Mouse (Mus musculus) midbrain, embryonic 16.5 days (tissue): ENCODE data around the gene Tmprss6. TPM values are rescaled to one million over a fixed set of nuclear protein-coding genes. Genes with fewer than 3 reads are reported as not detected.
A peak's percentile ranks its signal among the peaks of the same experiment; 100 is the strongest.

Source experiments
- ATAC-seq: fragments of 200-750 bp; cut with Nextera tagmentation; 2 replicates; pipeline ENCODE4 v1.8.0; 2017; ENCODE audit warnings: moderate TSS enrichment
- H3K27ac ChIP-seq: fragments of 300-500 bp; sonication (generic); 2 replicates; pipeline ENCODE4 v1.5.1; 2014; ENCODE audit warnings: mild to moderate bottlenecking, low read length, mixed read lengths
- H3K27me3 ChIP-seq: fragments of 300-500 bp; sonication (generic); 2 replicates; pipeline ENCODE4 v1.6.1; 2014; ENCODE audit warnings: low read depth, low read length, mixed read lengths; ENCODE audit not compliant: control insufficient read depth, insufficient read depth
- H3K36me3 ChIP-seq: fragments of 300-500 bp; sonication (generic); 2 replicates; pipeline ENCODE4 v1.6.1; 2014; ENCODE audit warnings: mild to moderate bottlenecking, low read length, moderate library complexity, mixed read lengths; ENCODE audit not compliant: control insufficient read depth, insufficient read depth
- H3K4me1 ChIP-seq: fragments of 300-500 bp; sonication (generic); 2 replicates; pipeline ENCODE4 v1.6.1; 2014; ENCODE audit warnings: mild to moderate bottlenecking, low read length, mixed read lengths; ENCODE audit not compliant: control insufficient read depth, insufficient read depth
- H3K4me2 ChIP-seq: fragments of 300-500 bp; sonication (generic); 2 replicates; pipeline ENCODE4 v1.6.1; 2014; ENCODE audit warnings: mild to moderate bottlenecking, low read length, mixed read lengths
- H3K4me3 ChIP-seq: fragments of 300-500 bp; sonication (generic); 2 replicates; pipeline ENCODE4 v1.5.1; 2014; ENCODE audit warnings: low read depth, mild to moderate bottlenecking, low read length, moderate library complexity, mixed read lengths
- H3K9ac ChIP-seq: fragments of 300-500 bp; sonication (generic); 2 replicates; pipeline ENCODE4 v1.6.1; 2014; ENCODE audit warnings: low read depth, low read length, mixed read lengths
- H3K9me3 ChIP-seq: fragments of 300-500 bp; sonication (generic); replicated peaks from 2 replicates; pipeline ENCODE4 v1.6.1; 2014; ENCODE audit warnings: mild to moderate bottlenecking, low read length, mixed read lengths; ENCODE audit not compliant: control insufficient read depth, poor library complexity, severe bottlenecking
- WGBS: fragments of 180-500 bp; shearing (Covaris S2); extraction: QIAGEN DNeasy Blood & Tissue Kit; methylation state at CpG from one replicate; pipeline ENCODE4 v1.1.7; 2014; 5-methylcytosine and 5-hydroxymethylcytosine counted together
- polyA plus RNA-seq: library from polyadenylated mRNA; unstranded; fragments of >200 nt; fragmentation: Nextera tagmentation; extraction: Ambion mirVana; gene quantifications from 2 replicates; pipeline ENCODE4 v1.2.1, GENCODE M21; 2015

Tmprss6 gene
- polyA plus RNA-seq, 1 experiment from 2014 or later, result 0.31 TPM

- peaks cover 24% of the 10 kb centered on the region for H3K27me3 ChIP-seq
- H3K27ac ChIP-seq, result peak within 1 kb of the TSS; percentile 84
- peak within 1 kb of the TSS; percentile 97 for H3K4me2 ChIP-seq
- no peaks in the 10 kb centered on the region for H3K9me3 ChIP-seq
- peaks cover 21% of the 10 kb centered on the region for H3K4me1 ChIP-seq
- WGBS, result 3% methylated on average over 33 of the region's 34 CpGs
- no peaks in the 10 kb centered on the region for H3K36me3 ChIP-seq
- H3K4me3 ChIP-seq, result peak within 1 kb of the TSS; percentile 61
- ATAC-seq, result peak; percentile 66
- H3K9ac ChIP-seq, result peak within 1 kb of the TSS; percentile 82
These were observed 62.8 kb downstream of the Tmprss6 start, which contains the start of gene Tst for GRCm38 (mm10) chr15:78405517-78406211. Gene Tst, minus strand, starts transcription at chr15:78405907.

DNA sequence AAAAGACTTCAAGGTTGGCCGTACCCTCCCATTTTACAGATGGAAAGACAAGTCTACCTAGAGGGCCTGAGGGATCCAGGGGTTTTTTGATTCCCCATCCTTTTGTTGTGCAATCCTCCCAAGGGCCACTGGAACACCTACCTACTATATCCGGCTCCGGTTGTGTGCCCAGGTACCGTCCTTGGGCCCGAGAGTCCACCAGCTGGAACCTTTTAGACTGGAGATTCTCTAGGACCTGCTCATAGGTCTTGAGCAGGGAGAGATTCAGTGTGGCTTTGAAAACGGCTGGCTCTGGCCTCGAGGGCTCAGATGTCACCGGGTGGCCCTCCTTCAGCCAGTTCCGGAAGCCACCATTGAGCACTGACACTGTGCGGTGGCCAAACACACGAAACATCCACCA, 63.3 kb downstream of the Tmprss6 start:
- Histone ChIP-seq H3K27me3 (peaks cover 19% of the 10 kb centered on the region), H3K27ac (no peak overlapping the region), H3K4me3 (peak overlapping the region; percentile 61), H3K4me1 (peaks cover 20% of the 10 kb centered on the region), H3K4me2 (peak overlapping the region; percentile 97), H3K9me3 (no peaks in the 10 kb centered on the region), H3K9ac (peak overlapping the region; percentile 82), H3K36me3 (no peaks in the 10 kb centered on the region)
- 56% methylated on average over 11 of the region's 11 CpGs for WGBS
- ATAC-seq, result no peak

- peaks cover 13% of the 10 kb centered on the region for H3K4me1 ChIP-seq
- no peak overlapping the region for H3K4me3 ChIP-seq
- H3K9me3 ChIP-seq, result no peaks in the 10 kb centered on the region
- H3K36me3 ChIP-seq, result no peaks in the 10 kb centered on the region
- ATAC-seq, result no peak
- no peak overlapping the region; the same call in 1 of the 2 replicates for H3K27ac ChIP-seq
- H3K4me2 ChIP-seq, result no peak overlapping the region
- WGBS, result 53% methylated on average over 1 of the region's 1 CpGs
- no peak overlapping the region for H3K9ac ChIP-seq
- H3K27me3 ChIP-seq, result peaks cover 8% of the 10 kb centered on the region
These were observed 64.5 kb downstream of the Tmprss6 start for GRCm38 (mm10) chr15:78403896-78404295.

DNA sequence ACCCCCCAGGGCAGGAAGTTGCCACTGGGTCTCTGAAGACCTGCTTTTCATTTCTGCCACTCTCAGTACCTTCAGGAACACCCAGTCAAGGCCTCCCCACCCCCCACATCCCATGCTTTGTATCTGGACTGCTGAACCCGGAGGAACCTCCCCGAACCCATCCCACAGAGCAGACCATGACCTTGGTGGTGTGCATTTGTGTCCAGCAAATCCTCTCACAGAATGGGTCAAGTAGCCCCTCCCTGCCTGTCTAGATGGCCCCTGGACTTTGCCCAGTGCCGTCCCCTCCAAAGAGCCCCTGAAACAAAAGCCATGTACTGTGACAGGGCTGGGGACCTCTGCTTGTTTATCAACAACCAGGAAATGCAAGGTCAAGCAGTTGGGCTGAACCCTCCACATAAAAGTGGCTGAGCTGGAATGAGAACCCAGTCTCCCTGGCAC, 65.1 kb downstream of the Tmprss6 start:
- 58% methylated on average over 3 of the region's 3 CpGs for WGBS
- no peak overlapping the region for H3K9ac ChIP-seq
- no peak for ATAC-seq
- peaks cover 2% of the 10 kb centered on the region; the same call in 1 of the 2 replicates for H3K27me3 ChIP-seq
- no peaks in the 10 kb centered on the region for H3K9me3 ChIP-seq
- H3K27ac ChIP-seq, result no peak overlapping the region; the same call in 1 of the 2 replicates
- H3K36me3 ChIP-seq, result no peaks in the 10 kb centered on the region
- H3K4me2 ChIP-seq, result no peak overlapping the region
- H3K4me1 ChIP-seq, result peaks cover 13% of the 10 kb centered on the region
- H3K4me3 ChIP-seq, result no peak overlapping the region

GRCm38 (mm10) chr15:78402423-78402822, 66.0 kb downstream of the Tmprss6 start:
- Histone ChIP-seq H3K4me3 (no peak overlapping the region), H3K9ac (no peak overlapping the region), H3K4me1 (peaks cover 9% of the 10 kb centered on the region), H3K9me3 (no peaks in the 10 kb centered on the region), H3K36me3 (no peaks in the 10 kb centered on the region), H3K27me3 (no peaks in the 10 kb centered on the region), H3K27ac (no peak overlapping the region), H3K4me2 (no peak overlapping the region)
- 76% methylated on average over 7 of the region's 7 CpGs for WGBS
- ATAC-seq, result no peak

GRCm38 (mm10) chr15:78401921-78402320, 66.5 kb downstream of the Tmprss6 start:
- 58% methylated on average over 4 of the region's 4 CpGs for WGBS
- no peak overlapping the region for H3K4me2 ChIP-seq
- H3K9ac ChIP-seq, result no peak overlapping the region
- H3K27ac ChIP-seq, result no peak overlapping the region
- no peak overlapping the region for H3K4me3 ChIP-seq
- H3K9me3 ChIP-seq, result no peaks in the 10 kb centered on the region
- no peaks in the 10 kb centered on the region for H3K27me3 ChIP-seq
- H3K4me1 ChIP-seq, result peaks cover 4% of the 10 kb centered on the region
- no peak for ATAC-seq
- no peaks in the 10 kb centered on the region for H3K36me3 ChIP-seq

DNA sequence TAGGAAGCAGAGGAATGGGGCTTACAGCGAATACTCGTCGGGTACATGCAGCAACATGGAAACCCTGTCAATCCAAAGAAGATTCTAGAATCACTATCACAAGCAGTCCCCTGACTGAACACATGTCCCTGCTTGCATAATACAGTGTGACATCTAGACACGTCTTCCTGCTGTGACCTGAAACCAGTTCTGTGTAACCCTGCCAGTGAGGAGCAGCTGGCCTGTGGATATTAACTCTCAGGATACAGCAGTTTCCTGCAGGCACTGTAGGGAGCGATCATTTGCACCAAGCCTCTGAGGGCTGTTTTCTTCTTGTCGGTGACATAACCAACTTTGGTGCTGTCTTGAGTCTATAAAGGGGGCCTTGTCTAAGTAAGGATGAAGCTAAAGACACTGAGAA, 67.1 kb downstream of the Tmprss6 start:
- Histone ChIP-seq H3K27ac (no peak overlapping the region), H3K9ac (no peak overlapping the region)
- 71% methylated on average over 6 of the region's 6 CpGs for WGBS

DNA sequence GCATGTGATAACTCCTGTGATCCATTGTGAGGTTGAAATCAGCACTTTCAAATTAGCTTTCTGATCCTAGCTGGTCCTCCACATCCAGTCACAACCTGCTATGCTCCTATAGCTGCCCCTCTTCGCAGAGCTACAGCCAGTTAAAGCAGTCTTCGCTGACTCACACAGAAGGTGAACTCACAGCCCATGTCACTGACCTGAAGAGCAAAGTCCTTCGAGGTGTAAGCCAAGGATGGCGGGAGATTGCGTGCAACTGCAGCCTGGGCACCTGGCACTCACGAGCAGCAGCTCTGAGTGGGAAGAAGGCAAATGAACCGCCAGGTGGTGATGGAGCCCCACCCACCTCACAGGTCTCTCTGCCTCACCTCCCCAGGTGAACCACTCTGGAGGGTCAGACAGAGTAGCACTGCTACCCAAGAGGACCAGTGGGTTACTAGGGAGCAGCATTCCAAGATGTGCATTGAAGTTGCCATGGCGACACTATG, 72.9 kb downstream of the Tmprss6 start, which contains the start of gene Tex33:
Gene Tex33, minus strand, starts transcription at position 435 of the 485 bp plus-strand sequence.
- no peaks in the 10 kb centered on the region for H3K4me1 ChIP-seq
- H3K4me3 ChIP-seq, result no peak within 1 kb of the TSS
- H3K4me2 ChIP-seq, result no peak within 1 kb of the TSS
- no peak for ATAC-seq
- 88% methylated on average over 8 of the region's 8 CpGs for WGBS
- no peak within 1 kb of the TSS for H3K27ac ChIP-seq
- H3K36me3 ChIP-seq, result no peaks in the 10 kb centered on the region
- no peaks in the 10 kb centered on the region for H3K9me3 ChIP-seq
- H3K27me3 ChIP-seq, result no peaks in the 10 kb centered on the region
- H3K9ac ChIP-seq, result no peak within 1 kb of the TSS

More for the DNA sequence above, 67.1 kb downstream of the Tmprss6 start:
- Histone ChIP-seq H3K4me1 (peaks cover 3% of the 10 kb centered on the region; the same call in 1 of the 2 replicates), H3K36me3 (no peaks in the 10 kb centered on the region), H3K4me2 (no peak overlapping the region), H3K4me3 (no peak overlapping the region), H3K27me3 (no peaks in the 10 kb centered on the region), H3K9me3 (no peaks in the 10 kb centered on the region)
- ATAC-seq, result no peak

GRCm38 (mm10) chr15:78390855-78391254, 77.6 kb downstream of the Tmprss6 start:
- Histone ChIP-seq H3K27me3 (no peaks in the 10 kb centered on the region), H3K4me2 (no peak overlapping the region), H3K4me3 (no peak overlapping the region), H3K9ac (no peak overlapping the region), H3K36me3 (no peaks in the 10 kb centered on the region), H3K9me3 (no peaks in the 10 kb centered on the region), H3K4me1 (no peaks in the 10 kb centered on the region), H3K27ac (no peak overlapping the region)
- ATAC-seq, result no peak
- WGBS, result 83% methylated on average over 3 of the region's 3 CpGs
